Mouse (Mus musculus): ENCODE measurements around the gene E030030I06Rik.
"Not testable (repeated sequence)": the region's sequence is repeated elsewhere in the genome, so short reads cannot be mapped to it uniquely, and the experiment has no call there.

Gene E030030I06Rik

DNA sequence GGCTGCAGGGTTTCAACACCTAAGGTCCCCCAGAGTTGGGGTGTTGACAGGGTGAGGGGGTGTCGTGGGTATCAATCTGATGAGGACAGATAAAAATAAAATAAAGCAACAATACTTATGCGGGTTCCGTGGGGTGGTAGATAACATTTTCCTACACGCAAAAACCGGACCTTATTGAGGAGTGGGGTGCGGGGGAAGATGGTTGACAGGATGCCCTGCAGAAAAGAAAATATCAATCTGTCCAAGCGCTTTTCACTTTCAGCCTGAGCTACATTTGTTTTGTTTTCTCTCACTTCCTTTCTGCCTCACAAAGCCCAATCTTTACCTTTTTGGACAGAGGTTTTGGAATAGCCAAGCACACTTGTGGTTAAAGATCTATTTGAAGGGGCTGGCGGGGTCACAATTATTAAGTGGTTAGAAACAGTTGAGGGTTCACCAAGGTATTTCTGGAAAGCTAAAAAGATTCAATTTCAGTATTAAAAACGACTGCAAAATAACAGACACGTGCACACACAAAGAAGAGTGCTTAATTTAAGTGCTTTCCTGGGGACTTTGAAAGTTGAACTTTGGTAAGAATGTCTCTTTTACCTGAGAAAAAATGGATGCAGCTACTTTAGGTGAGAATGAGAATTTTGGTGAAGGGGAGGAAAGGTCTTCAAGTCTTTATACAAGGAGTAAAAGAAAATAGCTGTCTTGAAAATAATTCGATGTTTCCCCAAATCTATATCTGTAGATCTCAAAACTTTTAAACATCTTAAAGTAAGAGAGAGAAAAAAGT lies 3.0 kb upstream of the E030030I06Rik start:
- DNase-seq, result not testable (repeated sequence)

DNA sequence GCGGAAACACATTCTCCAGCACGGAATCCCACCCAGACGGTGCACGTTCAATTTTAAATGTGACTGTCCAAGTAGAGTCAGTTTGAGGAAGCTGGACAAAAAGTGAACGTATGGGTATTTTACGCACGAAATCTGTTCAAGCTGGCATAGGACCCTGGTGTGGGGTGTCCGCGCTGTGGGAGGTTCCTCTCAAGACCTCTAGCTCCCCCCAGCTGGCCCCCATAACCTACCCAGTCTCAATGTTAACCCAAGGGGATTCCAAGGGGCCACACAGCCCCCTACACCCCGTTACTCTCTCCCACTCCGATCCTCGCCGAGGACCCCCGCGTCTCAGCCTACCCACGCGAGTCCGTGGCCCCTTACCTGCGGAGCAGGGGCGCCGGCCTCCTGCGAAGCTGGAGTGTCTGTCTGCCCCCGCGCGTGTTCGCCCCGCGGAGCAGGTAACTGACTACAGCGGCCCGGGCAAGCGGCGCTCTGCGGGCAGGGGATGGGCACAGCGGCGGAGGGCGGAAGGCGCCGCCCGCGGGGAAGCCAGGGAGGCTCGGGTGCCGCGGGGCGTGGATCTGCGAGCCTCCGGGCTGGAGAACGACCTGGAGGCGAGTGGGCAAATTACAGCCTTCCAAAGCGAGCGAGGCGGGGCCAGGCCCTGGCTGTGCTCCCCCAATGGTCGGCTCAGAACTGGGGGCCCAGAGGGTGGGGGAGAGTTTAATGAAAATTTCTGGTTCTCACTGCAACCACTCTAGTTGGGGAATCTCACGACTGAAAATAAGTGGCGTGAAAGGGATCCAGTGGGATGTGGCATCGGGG lies 2.2 kb upstream of the E030030I06Rik start:
- DNase-seq, result not testable (repeated sequence)

DNA sequence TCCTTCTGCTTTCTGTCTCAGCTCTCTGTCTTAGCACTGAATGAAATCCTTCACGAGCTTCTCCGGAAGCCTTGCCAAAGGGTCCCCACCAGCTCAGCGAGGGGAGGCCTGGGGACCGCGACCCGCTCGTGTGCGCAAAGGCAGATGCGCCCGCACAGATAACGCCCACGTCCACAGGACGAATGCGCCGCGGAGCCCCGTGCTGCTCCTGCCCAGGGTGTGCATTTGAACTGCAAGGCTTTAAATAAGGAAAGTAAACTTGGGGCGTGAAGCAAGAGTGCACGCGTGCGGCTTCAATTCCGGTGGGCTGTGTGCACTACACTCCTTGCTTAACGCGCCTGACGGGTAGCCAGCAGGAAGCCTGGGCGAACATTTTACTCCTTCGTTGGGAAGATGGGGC lies 1.5 kb upstream of the E030030I06Rik start:
- no peak for DNase-seq

DNA sequence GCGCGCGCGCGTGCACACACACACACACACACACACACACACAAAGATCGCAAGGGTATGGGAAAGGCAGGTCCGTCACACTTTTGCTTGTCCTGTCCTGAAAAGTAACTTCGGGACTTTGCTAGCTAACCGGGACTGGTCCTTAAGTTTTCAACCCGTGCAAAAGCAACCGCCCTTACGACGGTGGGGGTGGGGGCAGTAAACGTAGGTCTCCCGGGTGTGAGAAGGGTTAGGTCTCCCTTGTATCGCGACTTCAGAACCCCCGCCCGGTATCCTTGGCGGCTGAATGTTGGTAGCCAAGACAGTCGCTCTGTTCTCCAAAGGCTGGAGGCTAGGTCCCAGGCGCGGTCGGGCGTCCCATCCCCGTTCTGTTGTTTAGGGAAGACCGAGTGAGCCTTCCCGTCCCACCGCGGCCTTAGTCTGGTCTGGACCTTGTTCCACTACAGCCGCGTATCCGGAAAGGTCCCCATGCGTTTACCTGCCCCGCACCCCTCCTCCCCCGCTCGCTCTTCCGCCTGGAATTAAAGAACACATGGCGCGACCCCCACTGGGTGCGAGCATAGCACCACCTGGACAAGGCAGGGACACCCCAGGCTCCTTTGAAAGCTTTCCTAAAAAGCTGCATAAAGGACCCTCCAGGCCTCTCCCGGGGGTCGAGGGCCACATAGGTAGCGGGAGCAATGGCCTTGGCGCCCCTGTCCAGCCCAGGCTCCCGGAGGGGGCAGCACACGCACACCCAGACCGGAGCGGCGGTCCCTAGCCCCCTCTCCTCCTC lies 808 bp upstream of the E030030I06Rik start:
- DNase-seq, result peak; percentile 10

DNA sequence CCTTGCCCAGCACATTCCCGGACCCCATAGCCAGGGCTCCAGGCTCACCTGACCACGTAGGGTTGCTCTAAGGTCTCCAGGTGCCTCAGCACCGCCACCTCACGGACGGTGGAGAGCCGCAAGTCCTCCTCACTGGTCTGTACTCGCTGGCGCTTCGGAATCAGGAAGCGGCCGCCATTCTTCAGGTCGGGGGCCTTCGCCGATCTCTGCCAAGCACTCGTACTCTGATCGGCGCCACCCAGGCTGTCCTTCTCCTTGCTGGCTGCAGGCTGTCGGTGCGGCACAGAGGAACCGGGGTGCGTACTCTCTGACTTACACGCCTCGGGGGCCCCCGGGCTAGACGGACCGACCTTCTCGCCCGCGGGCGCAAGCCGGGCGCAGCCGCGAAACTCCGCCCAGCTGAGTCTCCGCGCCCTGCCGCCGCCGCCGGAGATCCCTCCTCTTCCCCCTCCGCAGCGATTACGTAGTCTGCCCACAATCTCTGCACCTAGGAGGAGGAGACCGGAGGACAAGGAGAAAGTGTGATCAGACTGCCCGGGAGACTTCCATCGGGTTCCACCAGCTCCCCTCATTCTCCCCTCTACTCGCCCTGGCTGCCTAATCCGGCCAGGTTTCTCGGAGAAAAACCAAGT lies 513 bp downstream of the E030030I06Rik start:
- peak; percentile 19 for DNase-seq

DNA sequence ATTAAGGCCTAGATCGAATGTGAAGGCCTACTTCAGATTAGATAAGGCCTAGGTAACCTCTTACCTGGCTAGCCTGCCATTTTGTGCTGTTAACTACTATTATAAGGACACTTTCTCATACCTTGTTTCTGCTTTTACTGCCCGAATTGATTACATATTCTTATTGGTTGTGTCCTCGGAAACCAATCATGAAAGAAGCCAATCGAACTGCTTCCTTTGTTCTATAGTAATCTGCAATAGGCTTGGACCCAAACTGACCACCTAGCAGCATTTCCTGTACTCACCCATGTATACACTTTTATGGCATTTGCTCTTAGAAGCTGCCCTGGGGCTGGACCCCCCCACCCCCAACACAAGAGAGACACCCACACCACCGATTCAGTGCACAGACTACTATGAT lies 6.1 kb downstream of the E030030I06Rik start:
- no peak for DNase-seq

DNA sequence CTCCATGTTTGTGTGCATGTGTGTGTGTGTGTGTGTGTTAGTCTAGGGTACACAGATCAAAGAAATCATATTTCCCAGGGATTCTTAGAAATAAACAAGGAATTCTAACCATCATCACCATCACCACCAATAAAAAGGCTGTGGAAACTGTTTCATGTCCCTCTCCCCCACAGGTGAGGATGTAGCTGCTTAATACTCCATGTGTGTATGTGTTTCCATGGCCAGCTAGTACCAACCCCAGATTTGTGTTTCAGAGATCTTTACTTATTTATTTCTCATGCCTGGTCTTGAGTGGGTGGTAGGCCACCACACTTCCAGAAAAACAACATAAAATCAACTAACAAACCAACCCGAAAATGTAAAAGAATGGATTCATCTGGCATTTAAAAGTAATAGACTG lies 6.9 kb downstream of the E030030I06Rik start:
- not testable (repeated sequence) for DNase-seq

DNA sequence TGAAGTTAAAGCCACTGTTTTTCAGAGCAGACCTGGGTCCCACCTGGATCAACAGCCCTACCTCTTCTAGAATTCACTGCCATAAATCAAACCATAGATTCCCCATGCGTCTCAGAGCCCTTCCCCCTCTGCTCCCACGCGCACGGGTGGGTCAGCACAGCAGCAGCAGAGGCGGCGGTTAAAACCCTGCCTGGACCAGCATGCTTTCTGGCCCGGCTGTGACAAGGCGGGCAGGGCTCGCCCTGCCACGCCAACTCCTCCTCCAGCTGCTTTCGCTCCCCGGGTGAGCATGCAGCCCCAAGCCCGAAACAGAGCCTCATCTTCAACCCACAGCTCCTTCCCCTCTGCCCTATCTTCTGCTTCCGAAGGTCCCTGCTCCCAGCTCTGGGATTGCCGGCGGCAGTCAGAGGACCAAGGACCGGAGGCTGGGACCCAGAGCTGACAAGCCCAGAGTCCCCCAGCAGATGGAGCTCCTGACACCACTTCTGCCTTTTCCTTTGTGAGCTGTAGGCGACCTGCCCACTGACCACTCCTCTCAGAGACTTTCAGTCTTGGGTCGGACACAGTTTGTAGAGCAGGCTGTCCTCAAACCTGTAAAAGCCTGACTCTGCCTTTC lies 8.3 kb downstream of the E030030I06Rik start:
- peak; percentile 45 for DNase-seq

DNA sequence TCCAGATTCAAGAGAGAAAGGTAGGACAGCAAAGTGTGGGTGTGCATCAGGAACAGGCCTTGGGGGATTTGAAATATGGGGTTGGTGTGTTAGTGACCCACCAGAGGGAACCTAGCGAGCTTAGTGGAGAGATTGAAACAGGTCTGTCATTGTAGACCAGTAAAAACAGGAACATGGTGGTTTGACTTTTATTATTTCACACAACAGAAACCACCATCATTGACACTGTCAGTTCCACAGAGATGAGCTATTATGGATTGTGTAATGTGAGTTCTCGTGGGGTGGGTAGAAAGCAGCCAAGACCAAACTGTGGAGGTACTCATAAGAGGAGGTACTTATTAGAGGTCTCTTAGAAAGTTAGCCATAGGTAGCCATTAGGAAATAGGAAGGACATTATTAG lies 74.5 kb downstream of the E030030I06Rik start:
- DNase-seq, result no peak

DNA sequence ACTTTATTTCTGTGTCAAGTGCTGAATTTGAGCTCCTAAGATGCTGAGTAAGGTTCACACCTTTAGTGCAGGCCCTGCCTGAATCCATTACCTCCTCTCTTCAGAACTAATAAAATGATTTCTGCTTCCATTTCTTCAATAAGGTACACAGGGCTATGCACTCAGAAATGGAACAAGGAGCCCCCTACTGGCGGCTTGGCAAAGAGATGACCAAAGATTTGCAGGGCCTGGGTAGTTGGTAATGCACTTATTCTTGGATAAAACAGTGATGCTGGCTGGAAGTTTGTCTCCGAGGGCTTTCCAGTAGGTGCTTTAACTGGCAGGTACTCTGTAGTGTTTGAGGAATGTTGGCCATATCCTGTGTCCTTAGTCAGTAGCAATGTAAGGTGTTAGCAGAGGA lies 76.3 kb downstream of the E030030I06Rik start:
- DNase-seq, result no peak

DNA sequence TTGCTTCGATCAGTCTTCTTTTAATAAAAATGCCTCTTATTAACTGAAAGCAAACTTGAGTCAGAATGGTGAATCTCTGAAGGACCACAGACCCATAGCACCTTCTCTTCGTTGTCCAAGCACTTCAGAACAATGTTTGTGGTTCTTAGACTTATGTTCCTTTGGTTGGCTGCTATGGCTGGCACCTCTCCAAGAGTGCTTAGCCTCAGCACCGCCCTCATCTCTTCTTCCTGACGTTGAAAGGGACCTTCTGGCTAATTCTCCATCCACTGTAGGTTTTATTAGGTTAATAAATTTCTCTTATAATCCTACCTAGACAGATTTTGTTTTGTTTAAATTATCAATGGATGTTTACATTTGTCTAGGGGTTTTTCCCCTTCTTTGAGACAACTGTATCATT lies 78.5 kb downstream of the E030030I06Rik start:
- no peak for DNase-seq

DNA sequence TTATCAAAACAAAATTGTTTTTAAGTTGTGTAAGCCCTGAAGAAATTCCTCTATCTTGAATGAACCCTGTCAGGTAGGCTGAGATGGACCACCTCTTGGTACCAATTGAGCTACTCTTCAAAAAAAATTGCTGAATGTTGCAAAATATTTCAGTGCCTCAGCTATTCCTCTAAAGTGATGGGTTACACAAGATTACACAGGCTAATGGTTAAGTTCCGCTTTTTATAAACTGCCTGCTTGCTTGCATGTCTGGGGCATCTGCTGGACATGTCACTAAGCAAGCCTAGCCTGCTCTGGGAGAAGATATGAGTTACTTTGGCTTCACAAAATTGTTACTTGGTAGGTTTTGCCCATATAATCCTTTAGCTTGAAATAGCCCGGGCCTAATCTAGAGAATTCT lies 78.9 kb downstream of the E030030I06Rik start:
- no peak for DNase-seq

DNA sequence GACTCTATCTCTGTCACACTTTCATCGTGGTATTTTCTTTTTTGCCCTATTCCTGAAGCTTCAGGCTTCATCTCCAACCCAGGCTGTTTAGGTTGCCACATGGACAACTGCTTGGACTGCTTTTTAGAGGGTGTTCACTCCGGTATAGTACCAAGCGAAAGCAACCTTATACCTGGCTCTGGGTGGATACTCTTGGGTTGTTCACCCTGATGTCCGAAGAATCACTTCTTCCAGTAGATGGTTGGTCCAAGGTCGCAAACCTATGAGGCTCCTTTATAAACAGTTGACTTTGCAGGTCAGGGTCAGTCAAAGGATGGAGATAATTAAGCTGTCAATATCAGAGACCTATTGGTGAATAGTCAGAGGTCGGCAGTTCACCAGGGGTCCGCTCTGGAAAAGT lies 81.1 kb downstream of the E030030I06Rik start, which contains the start of gene 4930444G20Rik:
4930444G20Rik (minus strand) TSS at position 101 of the 400 bp plus-strand sequence.
- not testable (repeated sequence) for DNase-seq
